Mouse (Mus musculus): ENCODE measurements at regions not wholly inside any gene's neighbourhood (a gene's known extent, or its start where the extent isn't known, plus 50 kb on each side); places are given as distances from the start of the nearest gene placed in this dataset.

GRCm38 (mm10) chr9:50029030-50029429 lies 230.3 kb upstream of the Ncam1 start:
- TF ChIP-seq CTCF (IDR thresholded peaks at IDR 0.05; ENCODE audit: control insufficient read depth, insufficient read depth, insufficient read length) (no peak), MYOG (IDR thresholded peaks at IDR 0.05; ENCODE audit: control insufficient read depth, extremely low read depth, insufficient read length) (no peak), MAX (IDR thresholded peaks at IDR 0.05) (peak; percentile 33), MYOD1 (IDR thresholded peaks at IDR 0.05; ENCODE audit: control insufficient read depth, insufficient read length, low read depth) (no peak), USF1 (IDR thresholded peaks at IDR 0.05; ENCODE audit: low read depth) (no peak)

All from C2C12 (cell line).